Mouse (Mus musculus): ENCODE results near the gene Mid1.

- TF ChIP-seq HCFC1 (IDR thresholded peaks at IDR 0.05; ENCODE audit: borderline replicate concordance, insufficient read depth, low read length) (no peak), CHD2 (IDR thresholded peaks at IDR 0.05; ENCODE audit: low read depth, low read length) (no peak), ZNF384 (IDR thresholded peaks at IDR 0.05; ENCODE audit: low read depth, low read length) (no peak), ZC3H11A (IDR thresholded peaks at IDR 0.05; ENCODE audit: borderline replicate concordance, low read depth, low read length) (no peak)
Observed at GRCm38 (mm10) chrX:169692225-169692909, 7.4 kb downstream of the Mid1 start.
